Mouse (Mus musculus) yolk sac, embryonic 10.5 days (tissue): ENCODE data around the gene Zfp987.

Source experiments
- DNase-seq: peaks from one replicate; pipeline ENCODE4 v3.0.0-alpha.2; 2017; ENCODE audit warnings: low spot score

Zfp987 gene

DNA sequence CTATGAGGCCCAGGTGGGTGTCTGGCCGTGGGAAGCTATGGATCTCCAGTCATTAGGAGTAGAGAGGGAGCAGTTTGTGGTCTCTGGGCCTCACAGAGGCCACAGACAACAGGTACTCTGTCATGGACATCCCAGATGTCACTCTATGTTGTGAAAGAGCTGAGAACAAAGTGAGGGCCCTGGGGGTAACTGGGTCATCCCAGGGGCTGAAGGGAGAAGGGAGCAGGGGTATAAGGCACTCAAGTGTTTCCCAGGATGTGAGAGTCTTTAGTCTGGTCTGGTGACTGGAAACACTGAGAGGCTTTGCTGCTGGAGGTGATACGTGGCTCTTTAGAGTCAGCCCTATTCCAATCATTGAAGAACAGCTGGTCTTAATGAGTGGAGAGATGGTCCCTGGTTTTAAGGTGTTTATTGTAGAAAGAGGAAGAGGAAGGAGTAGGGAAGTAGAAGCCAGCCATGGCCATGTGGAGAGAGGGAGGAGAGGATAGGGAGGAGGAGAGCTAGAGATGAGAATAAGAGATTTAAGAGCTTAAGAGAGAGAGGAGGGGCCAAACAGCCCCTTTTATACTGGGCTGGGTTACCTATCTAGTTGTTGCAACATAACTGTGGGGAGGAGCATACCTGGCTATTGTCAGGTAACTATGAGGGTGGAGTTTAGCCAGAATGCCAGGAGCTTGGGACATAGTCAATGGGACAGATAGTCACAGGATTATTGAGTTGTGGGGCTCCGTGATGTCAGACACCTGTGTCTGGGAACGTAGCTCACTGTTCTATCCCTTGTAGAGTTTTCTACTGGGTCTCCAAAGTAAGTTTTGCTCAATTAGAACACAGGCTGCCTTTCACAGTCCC is 76.5 kb downstream of the Zfp987 start:
- peak; percentile 7 for DNase-seq
